Mouse (Mus musculus) frontal cortex, postnatal 36 days (tissue): ENCODE measurements around the gene Tctn1.

Experiments
- DNase-seq, 2 experiments: peaks; one replicate each; pipeline ENCODE4 v3.0.0; 2022; ENCODE audit warnings: low spot score in 2 of 2

Tctn1 gene

GRCm38 (mm10) chr5:122247529-122247928 lies 16.7 kb downstream of the Tctn1 start:
- peak; percentile 54 to 73 for DNase-seq

GRCm38 (mm10) chr5:122246547-122247167 lies 17.6 kb downstream of the Tctn1 start:
- DNase-seq: no peak

- DNase-seq: no peak
Observed at GRCm38 (mm10) chr5:122245186-122245585, 19.1 kb downstream of the Tctn1 start.

GRCm38 (mm10) chr5:122243781-122244523 lies 20.3 kb downstream of the Tctn1 start:
- peak in 1 of 2 experiments; percentile 41 for DNase-seq

GRCm38 (mm10) chr5:122242521-122243123 lies 21.6 kb downstream of the Tctn1 start:
- no peak for DNase-seq

- DNase-seq: no peak
Observed at GRCm38 (mm10) chr5:122240989-122241388, 23.3 kb downstream of the Tctn1 start.

- no peak for DNase-seq
Observed at GRCm38 (mm10) chr5:122240521-122240920, 23.7 kb downstream of the Tctn1 start.

- no peak for DNase-seq
Observed at GRCm38 (mm10) chr5:122239618-122240017, 24.6 kb downstream of the Tctn1 start.

GRCm38 (mm10) chr5:122237200-122237599 lies 27.1 kb downstream of the Tctn1 start:
- no peak for DNase-seq

- no peak for DNase-seq
Observed at GRCm38 (mm10) chr5:122235196-122235836, 28.9 kb downstream of the Tctn1 start.

GRCm38 (mm10) chr5:122234319-122235195 lies 29.7 kb downstream of the Tctn1 start:
- DNase-seq: no peak

- DNase-seq: no peak
Observed at GRCm38 (mm10) chr5:122233695-122234094, 30.6 kb downstream of the Tctn1 start.

- no peak for DNase-seq
Observed at GRCm38 (mm10) chr5:122233077-122233581, 31.1 kb downstream of the Tctn1 start.

GRCm38 (mm10) chr5:122232004-122232403 lies 32.3 kb downstream of the Tctn1 start:
- DNase-seq: no peak

GRCm38 (mm10) chr5:122231431-122231830 lies 32.8 kb downstream of the Tctn1 start:
- DNase-seq: no peak

- no peak for DNase-seq
Observed at GRCm38 (mm10) chr5:122230816-122231215, 33.4 kb downstream of the Tctn1 start.

GRCm38 (mm10) chr5:122228772-122229171 lies 35.5 kb downstream of the Tctn1 start:
- no peak for DNase-seq

GRCm38 (mm10) chr5:122228271-122228765 lies 35.9 kb downstream of the Tctn1 start:
- no peak for DNase-seq

- no peak for DNase-seq
Observed at GRCm38 (mm10) chr5:122224291-122224690, 40.0 kb downstream of the Tctn1 start.

- no peak for DNase-seq
Observed at GRCm38 (mm10) chr5:122221085-122221484, 43.2 kb downstream of the Tctn1 start.
